Mouse (Mus musculus) heart, postnatal 36 days (tissue): ENCODE measurements at regions not wholly inside any gene's neighbourhood (a gene's known extent, or its start where the extent isn't known, plus 50 kb on each side); places are given as distances from the start of the nearest gene placed in this dataset.

Experiments
- DNase-seq, 2 experiments: peaks; one replicate each; pipeline ENCODE4 v3.0.0; 2021 to 2022
- intact Hi-C: fragments of 180-260 bp; cut with DNase I; formaldehyde crosslinking; loops from one replicate; pipeline ENCODE4 v1.15.1; 2025

- DNase-seq, result no peak
- intact Hi-C loops, result no loop called here
These were observed 140.8 kb upstream of the Slit3 start for GRCm38 (mm10) chr11:34980210-34980609.

DNA sequence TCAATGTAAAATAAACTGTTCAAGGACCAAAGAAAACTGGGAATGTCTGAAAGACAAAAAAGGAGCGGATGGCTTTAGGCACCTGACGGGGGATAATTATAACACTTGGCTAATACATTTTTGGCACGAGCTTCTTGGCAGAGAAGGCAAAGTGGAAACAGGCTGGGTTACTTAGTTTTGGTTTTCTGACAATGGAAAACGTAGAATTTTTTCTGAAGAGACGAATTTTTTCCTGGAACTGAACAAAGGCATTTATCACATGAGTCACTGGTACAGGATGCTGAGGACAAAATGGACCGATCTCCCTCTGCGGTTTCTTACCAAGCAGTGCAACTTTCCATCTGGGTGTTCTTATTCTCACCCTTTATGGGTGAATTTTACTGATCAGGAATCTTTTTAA lies 143.2 kb upstream of the Slit3 start:
- intact Hi-C loops, result no loop called here
- peak in 1 of 2 experiments; percentile 15 for DNase-seq

GRCm38 (mm10) chr11:34975771-34976302 lies 142.4 kb upstream of the Spdl1 start:
- intact Hi-C loops, result no loop called here
- DNase-seq, result no peak

DNA sequence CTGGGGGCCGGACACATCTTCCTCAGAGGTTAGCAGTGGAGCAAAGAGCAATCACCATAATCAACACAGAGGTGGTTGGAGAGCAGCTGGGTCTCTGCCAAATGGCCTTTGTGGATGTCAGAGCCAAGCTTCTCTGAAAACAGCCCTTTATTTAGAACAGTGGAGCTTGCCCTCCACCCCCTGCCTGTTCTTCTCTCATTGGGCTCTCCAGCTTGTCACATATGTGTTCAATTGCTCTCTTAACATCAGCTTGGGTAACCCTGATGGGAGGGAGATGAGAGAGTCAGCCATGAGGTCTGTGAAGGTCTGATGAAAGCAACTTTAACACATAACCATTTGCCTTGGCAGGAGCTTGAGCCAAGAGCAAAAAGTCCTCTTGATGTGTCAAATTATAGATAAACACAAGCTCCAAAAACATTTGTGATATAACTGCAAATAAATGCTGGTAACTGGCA lies 140.1 kb upstream of the Spdl1 start:
- peak in 1 of 2 experiments; percentile 11 for DNase-seq
- intact Hi-C loops, result no loop called here

GRCm38 (mm10) chr11:34973012-34973411 lies 139.6 kb upstream of the Spdl1 start:
- intact Hi-C loops, result no loop called here
- no peak for DNase-seq

DNA sequence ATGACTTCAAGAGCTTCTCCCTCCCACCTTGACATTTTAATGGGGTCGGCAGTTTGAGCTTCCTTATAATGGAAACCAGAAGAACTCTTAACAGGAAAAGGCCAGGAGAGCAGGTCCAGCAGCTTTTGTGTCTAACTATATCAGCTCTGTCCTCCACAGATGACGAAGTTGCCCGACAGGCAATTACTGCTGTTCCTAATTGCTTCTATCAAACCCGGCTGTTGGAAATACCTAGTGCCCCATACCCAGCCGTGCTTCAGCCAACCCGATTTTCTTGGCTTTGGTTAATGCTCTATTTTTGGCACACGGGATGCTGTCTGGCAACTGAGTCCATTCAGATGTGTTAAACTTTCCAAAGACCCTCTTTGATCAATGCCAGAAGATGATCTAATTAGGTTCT lies 125.8 kb upstream of the Spdl1 start:
- DNase-seq, result no peak
- intact Hi-C loops, result no loop called here

DNA sequence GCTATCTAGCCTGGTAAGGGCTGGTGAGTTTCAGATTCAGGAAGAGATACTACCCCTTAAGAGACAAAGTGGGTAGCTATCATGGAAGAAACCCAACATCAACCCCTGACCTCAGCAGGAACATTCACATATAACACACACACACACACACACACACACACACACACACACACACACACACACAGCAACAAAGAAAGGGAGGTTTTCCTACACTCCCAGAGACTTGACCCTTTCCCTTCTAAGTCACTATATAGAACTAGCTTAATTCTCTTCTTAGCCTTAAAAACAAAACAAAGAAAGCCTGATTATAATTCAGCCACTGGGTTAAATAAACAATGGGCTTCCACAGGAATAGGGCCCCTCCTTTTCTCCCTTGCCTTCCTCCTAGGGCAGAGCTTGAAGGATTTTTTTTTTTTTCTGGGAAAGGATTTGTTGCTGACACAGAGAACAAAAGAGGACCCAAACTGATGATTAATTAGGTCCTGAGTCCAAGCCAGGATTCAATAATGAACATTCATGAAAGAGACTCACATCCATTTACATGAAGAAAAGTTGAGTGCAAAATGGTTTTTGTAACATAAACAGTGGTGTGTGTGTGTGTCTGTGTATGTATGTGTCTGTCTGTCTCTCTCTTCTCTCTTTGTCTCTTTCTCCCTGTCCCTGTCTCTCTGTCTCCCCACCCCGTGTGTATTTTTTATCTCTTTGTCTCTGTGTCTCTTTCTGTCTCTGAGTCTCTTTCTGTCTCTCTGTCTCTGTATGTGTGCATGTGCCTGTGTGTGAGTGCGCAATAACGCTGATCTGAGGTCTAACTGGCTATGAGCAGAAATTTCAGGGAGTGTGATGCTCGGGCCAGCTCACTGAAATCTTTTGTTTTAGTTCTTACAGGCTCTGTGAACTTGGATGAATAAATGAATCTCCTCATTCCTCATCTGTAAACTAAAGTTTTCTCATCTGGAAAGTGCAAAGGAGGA lies 108.3 kb upstream of the Spdl1 start:
- DNase-seq, result no peak
- intact Hi-C loops, result no loop called here

GRCm38 (mm10) chr11:34940151-34940550 lies 106.7 kb upstream of the Spdl1 start:
- intact Hi-C loops, result no loop called here
- no peak for DNase-seq

DNA sequence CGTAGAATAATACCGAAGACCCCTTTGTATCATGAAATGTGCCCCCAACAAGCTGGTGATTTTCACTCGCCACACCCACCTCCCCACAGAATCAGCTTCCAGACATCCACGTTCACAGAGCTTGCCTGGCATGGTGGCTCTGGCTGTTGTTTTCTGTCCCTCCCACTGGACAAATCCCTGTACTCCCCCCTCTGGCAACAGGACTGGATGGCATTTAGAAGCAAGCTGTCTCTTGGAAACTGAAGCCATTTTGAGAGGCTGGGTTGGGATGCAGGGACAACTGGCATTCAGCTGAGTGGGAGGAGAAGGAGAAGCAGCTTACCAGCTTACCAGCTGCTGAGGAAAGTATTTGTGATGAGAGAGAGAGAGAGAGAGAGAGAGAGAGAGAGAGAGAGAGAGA lies 105.6 kb upstream of the Spdl1 start:
- intact Hi-C loops, result no loop called here
- DNase-seq, result no peak

DNA sequence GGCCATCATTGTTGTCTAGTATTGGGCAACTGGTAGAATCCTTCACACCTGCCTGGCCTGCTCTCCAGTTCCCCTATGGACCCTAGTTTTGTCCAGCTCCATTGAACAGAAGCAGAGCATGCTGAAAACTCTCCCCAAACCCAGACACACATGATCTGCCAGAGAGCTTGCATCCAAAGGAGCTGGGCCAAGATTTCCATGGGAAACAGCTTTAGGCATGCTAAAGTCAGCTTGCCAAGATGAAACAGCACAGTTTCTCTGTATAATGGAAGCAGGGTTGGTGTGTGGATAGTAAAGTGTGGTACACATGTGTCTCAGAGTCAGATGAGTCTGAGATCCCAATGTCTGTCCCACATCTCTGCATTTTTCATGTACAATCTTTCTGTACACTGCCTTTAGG lies 98.8 kb upstream of the Spdl1 start:
- intact Hi-C loops, result no loop called here
- DNase-seq, result no peak

DNA sequence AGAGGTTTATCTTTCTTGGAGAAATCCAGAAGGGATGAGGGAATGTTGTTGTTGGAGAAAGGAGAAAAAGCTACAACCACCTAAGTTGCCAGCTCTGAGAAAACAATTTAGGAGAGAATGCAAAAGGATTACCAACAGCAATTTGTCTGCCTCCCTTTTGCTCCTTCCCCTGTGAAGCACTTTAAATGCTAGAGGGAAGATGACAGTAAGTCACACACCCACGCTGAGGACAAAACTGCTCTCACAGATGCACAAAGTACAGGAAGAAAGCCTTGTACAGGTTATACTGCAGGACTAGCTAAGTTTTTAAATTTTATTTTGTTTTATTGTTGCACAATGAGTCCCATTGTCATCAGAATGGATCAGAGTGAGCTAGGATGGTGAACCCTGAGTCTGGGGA lies 83.7 kb upstream of the Spdl1 start:
- no peak for DNase-seq
- intact Hi-C loops, result no loop called here

GRCm38 (mm10) chr11:34909841-34910240 lies 76.4 kb upstream of the Spdl1 start:
- no peak for DNase-seq
- intact Hi-C loops, result no loop called here

GRCm38 (mm10) chr11:34904271-34904670 lies 70.8 kb upstream of the Spdl1 start:
- intact Hi-C loops, result no loop called here

DNA sequence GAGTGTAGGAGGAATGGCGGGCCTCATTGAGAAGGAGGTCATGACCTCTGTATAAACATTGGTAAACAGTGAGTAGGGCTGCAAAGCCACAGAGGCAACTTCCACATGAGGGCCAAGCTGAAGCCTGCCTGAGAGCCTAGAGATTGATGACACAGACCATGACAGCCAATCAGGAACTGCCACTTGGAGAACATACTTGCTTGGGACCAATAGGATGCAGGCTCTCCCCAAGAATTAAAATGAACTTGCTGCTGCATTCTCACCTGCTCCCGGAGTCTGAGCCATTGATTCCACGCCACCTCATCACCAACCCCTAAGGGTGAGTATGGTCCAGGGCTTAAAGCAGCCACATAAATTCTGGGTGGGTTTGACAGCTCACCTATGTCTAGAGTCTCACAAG lies 66.0 kb upstream of the Spdl1 start:
- intact Hi-C loops, result no loop called here
- DNase-seq, result no peak

More at GRCm38 (mm10) chr11:34904271-34904670, 70.8 kb upstream of the Spdl1 start:
- no peak for DNase-seq

DNA sequence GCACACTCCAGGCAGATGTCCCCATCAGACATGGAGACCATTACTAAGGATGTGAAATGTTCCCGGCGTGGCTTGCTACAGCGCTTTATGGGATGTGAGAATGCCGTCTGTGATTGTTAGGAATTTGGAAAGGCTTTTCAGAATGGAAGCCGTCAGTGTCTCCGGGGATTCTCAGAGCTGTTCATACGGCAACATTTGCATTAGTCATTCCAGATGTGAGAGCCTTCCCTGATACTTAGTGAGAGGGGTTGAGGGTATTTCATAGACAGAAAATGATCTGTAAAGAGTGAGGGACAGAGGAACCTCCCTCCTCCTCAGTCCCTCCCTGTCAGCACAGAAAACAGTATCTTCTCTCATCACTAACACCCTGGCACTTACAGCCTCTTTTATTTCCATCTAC lies 62.2 kb upstream of the Spdl1 start:
- DNase-seq, result no peak
- intact Hi-C loops, result no loop called here

DNA sequence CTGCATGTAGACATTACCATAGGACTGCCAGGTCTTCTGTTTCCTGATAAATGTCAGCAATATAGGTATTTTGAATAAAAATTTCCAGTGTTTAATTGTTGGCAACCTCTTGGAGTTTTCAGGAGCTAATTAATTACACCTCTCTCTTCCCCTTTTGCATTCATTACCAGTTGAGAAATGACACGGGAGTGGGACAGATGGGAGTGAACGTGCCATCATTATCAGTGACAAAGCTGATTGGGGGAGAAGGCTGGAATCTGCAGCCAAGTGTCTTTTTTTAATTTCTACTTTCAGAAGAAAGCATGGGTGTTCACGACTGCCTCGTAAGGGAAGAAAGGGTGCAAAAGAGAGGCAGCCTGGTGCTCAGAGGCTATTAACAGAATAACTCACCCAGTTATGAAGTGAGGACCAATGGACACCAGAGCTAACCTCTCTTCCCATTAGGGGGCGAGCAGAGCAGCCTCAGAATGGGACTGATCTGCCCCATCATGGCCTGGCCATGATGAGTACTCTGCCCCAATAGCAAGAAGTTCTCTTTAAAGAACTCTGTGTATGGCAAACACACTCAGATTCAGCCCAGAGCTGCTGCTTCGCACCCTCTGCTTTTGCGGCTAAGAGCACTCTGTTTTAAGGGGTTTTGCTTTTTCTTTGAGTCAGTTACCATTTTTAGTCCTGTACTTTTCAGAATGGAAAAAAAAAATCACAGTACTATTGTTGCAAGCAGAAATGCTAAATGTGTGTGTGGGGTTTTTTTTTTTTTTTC lies 55.1 kb upstream of the Spdl1 start:
- intact Hi-C loops, result no loop called here
- DNase-seq, result no peak

DNA sequence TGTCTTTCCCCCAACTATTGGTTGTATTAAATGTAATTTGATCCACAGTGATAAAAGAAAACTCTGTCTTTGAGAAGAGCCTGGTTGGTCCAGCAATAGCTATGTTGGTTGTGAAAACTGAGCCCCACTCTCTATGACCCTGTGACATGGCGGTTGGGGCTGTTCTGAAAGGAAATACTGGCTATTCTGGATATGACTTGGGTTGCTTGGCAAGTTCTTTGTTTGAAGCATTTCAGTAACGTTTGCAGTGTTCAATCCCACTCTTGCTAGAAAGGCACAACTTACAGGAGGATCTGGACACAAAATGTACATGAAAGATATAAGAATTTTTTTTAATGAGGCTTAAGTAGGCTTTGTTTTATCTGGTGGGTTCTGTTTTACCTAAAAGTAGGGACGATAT lies 54.1 kb upstream of the Spdl1 start:
- no peak for DNase-seq
- intact Hi-C loops, result no loop called here
